Mouse (Mus musculus): ENCODE data around the gene Prss3.
"Not testable (repeated sequence)": the region's sequence is repeated elsewhere in the genome, so short reads cannot be mapped to it uniquely, and the experiment has no call there.

Prss3 gene

GRCm38 (mm10) chr6:41377578-41377977, at the start of gene Prss3:
Gene Prss3 (minus strand): TSS chr6:41377678.
- not testable (repeated sequence) for DNase-seq

GRCm38 (mm10) chr6:41392056-41392455, 14.6 kb upstream of the Prss3 start, which contains the start of gene Gm5771:
Gene Gm5771 (plus strand): TSS chr6:41392356.
- DNase-seq, result not testable (repeated sequence)

GRCm38 (mm10) chr6:41391640-41392039, 14.2 kb upstream of the Prss3 start:
- not testable (repeated sequence) for DNase-seq

GRCm38 (mm10) chr6:41386781-41387180, 9.3 kb upstream of the Prss3 start:
- no peak for DNase-seq

GRCm38 (mm10) chr6:41373772-41374171, 3.7 kb downstream of the Prss3 start:
- not testable (repeated sequence) for DNase-seq

GRCm38 (mm10) chr6:41353932-41354331, 23.5 kb downstream of the Prss3 start, which contains the start of gene Try10:
Gene Try10 (plus strand): TSS chr6:41354105.
- no peak for DNase-seq
